Mouse (Mus musculus) cortical plate, adult 2 months (tissue): ENCODE results near the gene Cxcl10.

Experiments
- CTCF ChIP-seq: fragments of 200-500 bp; IDR thresholded peaks from 2 replicates; pipeline ENCODE4 v1.5.1; 2011; ENCODE audit warnings: mild to moderate bottlenecking, control low read depth, low read length; ENCODE audit not compliant: insufficient read depth; ENCODE audit errors: extremely low read depth
- POLR2A ChIP-seq: fragments of 200-500 bp; IDR thresholded peaks from 2 replicates; pipeline ENCODE4 v1.6.1; 2011; ENCODE audit warnings: mild to moderate bottlenecking, low read length, control low read depth; ENCODE audit not compliant: insufficient read depth; ENCODE audit errors: extremely low read depth

GRCm38 (mm10) chr5:92371361-92371976, 22.8 kb upstream of the Cxcl10 start:
- no peak for TF ChIP-seq CTCF
- TF ChIP-seq POLR2A: no peak
